Mouse (Mus musculus) C2C12 (cell line): ENCODE data around the gene Bag1.

Experiments used
- CTCF ChIP-seq: IDR thresholded peaks from one replicate; pipeline ENCODE4 v1.5.1; 2011; ENCODE audit not compliant: control insufficient read depth, insufficient read depth, insufficient read length
- MAX ChIP-seq: IDR thresholded peaks from one replicate; pipeline ENCODE4 v1.6.1; 2011; ENCODE audit warnings: mild to moderate bottlenecking, control low read depth
- USF1 ChIP-seq: IDR thresholded peaks from one replicate; pipeline ENCODE4 v1.6.1; 2011; ENCODE audit warnings: low read depth, mild to moderate bottlenecking, control low read depth, moderate library complexity

DNA sequence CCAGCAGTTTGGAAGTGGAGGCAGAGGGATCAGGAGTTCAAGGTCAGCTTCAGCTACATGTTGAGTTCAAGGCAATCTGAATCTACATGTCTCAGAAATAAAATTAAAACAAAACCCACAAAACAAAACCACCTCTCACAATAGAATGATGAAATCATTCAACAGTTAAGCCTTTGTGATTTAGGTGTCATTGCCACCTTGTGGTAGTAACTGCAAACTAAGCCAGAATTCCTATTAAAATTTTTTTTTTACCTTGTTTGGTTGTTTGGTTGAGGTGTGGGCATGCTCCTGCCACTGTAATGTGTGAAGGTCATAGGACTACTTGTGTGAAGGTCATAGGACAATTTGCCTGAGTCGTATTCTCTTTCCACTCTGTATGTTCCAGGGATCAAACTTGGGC lies 41.8 kb downstream of the Bag1 start:
- TF ChIP-seq CTCF (no peak), MAX (no peak), USF1 (no peak)
